Mouse (Mus musculus) left cerebral cortex, postnatal 4 days (tissue): ENCODE measurements around the gene Gucy2d. TPM values are rescaled to one million over a fixed set of nuclear protein-coding genes. Genes with fewer than 3 reads are reported as not detected.

ENCODE experiments used
- DNase-seq: peaks from one replicate; pipeline ENCODE4 v3.0.0-alpha.2; 2022
- intact Hi-C: fragments of 180-260 bp; cut with DNase I; formaldehyde crosslinking; loops from one replicate; pipeline ENCODE4 v1.15.1; 2025
- total RNA-seq, 2 experiments: library from RNA; stranded (reverse); gene quantifications; 2 replicates each; pipeline ENCODE4 v1.2.3; 2021

Gucy2d gene
- total RNA-seq = under 1 TPM in 1 of 2 experiments, not detected in 1; 0.24 TPM

DNA sequence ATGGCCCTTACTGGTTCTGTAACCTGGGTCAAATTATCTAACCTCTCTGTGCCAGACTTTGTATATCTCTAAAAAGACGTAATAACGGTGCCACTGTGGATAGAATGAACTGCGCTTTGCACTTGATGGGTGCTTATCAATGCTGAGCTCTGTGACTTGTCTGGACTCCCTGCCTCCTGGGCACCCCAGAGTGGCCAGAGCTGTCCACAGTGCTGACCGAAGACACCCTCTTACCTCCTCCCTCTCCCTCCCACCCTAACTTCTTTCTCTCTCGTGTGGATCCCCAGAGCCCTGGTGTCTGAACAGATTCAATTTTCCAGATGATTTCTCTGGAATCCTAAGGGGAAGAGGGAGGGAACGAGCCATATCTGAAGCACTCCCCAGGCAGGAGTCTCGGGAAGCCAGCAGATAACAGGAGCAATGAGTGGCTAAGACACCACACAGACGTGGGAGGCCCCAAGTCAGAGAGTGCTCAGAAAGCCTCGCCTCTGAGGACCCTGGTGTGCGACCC is at the start of gene Gucy2d:
TSS of gene Gucy2d (plus strand) at position 461 of the 511 bp plus-strand sequence.
- intact Hi-C loops = loop anchor here (5.0 kb wide), 1 partner anchor 278 kb away; no protein-coding TSS in a partner anchor
- DNase-seq = no peak

DNA sequence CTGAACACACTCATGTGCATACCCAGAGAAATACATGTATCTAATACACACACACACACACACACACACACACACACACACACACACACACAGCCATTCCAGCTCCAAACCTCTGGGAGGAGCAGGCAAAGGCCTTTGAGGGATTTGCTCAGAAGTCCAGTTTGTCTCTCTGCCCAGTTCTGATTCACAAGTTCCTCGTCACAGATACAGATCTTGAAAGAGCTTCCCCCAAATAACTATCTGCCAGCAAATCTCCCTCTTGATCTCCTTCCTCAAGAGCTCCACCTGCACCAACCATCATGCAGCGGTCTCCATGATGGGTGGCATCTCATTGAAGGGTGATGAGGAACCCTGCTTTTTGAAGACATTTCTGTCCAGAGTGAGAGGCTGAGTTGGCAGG is 49.7 kb upstream of the Gucy2d start:
- intact Hi-C loops = no loop called here
- DNase-seq = no peak

DNA sequence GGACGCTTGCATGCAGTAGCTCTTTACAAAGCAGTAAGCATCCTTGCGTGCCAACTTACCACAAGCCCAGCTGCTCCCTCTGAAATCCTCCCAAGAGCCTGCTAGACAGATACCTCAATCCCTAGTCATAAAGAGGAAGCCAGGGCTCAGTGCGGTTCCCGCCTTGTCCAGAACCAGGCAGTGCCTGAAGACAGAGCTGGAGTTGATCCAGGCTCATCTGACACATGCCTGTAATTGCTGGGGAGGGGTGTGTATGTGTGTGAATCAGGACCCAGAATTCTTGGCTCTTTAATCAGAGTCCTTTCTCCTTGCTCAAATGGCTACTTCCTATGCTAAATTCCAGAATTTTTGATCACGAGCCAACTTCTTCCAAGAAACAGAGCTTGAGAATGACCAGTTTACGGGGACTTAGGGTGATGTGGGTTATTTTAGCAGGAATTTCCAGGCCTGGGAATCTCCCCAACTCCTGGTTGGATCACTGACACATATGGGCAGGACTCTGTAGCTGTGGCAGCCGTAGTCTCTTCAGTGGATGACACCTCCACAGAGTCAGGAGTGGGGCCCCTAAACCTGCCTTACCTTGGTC is 48.8 kb upstream of the Gucy2d start:
- intact Hi-C loops = no loop called here
- peak; percentile 76 for DNase-seq

DNA sequence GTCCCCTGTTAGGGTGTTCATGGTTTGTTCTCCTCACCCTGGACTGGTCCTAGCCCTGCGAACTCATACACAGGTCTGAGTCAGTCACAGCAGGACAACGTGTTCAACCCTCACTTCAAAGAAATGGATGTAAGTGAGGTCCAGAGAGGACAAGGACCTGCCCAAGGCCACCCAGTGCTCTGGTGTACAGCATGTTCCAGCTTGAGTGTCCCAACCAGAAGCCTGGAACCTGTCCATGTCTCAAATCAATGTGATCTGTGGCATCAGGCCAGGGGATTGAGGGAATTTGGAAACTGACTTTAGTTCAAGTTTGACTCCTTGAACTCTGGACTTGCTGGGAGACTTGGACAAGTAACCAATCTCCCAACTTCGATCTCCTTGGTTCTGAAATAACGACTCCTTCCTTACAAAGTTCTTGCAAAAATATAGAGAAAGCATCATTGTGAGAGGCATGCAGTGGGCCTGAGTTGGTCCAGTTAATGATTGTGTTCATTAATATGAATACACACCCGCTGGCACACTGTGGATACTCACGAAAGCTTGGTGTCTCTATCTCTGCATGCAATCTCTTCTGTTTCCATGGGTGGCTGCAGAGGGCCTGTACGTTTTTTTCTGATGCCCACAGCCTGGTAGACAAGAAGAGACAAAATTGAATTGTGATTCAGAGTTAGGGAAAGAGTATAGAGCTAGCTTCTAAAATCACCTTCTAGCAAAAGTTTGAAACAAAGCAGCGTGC is 47.6 kb upstream of the Gucy2d start:
- intact Hi-C loops = no loop called here
- DNase-seq = no peak

DNA sequence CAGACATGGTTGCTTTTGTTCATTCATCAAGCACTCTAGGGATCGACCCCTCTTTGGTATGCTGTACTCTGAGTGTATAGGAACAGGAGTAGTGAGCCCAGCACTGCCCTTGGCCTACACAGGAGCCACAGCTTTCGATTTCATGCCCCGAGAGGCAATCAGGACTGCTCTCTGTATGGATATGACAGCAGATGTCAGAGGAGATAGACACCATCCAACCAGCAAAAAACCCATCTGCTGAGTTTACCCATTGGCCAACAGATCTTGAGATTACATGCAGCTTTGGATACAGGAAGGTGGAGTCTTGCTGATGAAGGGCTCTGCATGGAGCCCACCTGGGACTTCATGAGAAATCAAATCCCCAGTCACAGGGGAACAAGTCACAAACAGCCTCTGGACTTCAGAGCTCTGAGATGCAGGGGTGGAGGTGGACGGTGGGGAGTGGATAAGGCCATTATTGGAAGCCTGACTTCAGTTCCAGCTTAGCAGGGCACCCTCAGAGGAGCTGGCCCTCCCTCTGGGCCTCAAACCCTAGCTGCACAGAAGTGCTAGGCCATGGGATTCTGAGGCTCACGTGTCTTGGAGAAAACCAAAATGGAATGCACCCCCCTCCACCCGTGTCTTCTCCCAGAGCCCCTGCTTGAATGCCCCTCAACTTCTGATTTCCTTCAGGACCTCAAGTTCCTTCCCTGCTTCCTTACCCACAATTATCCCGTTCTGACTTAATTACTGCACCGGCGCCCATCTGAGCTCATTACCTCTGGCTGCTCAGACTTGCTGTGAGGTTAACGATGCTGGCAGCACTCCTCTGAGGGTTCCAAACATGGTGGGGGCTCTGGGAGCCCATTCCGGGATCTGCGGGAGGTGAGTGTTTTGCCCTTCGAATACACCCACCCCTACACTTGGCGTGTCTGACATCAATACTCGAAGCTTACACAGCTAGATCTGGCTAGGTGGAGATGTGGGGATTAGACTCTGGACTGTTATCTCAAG is 37.3 kb upstream of the Gucy2d start:
- peak; percentile 79 for DNase-seq
- intact Hi-C loops = no loop called here

DNA sequence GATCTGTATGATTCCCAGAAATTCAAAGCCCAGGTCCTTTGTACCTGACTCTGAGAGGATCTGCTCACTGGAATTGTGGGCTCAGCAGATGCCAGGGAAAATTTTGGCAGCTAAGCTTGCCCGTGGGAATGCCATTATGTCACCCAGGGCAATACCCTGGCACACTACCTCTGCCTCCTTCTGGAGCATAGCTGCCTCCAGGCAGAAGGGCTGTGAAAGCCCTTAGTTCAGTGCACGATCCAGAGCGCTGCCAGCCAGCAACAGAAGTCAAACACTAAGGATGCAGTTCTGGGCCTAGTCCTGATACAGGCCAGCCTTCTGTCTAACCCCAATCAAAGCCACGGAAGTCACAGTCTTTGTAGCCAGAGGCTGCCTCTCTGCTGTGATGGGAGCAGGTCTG is 36.2 kb upstream of the Gucy2d start:
- intact Hi-C loops = no loop called here
- peak; percentile 88 for DNase-seq

DNA sequence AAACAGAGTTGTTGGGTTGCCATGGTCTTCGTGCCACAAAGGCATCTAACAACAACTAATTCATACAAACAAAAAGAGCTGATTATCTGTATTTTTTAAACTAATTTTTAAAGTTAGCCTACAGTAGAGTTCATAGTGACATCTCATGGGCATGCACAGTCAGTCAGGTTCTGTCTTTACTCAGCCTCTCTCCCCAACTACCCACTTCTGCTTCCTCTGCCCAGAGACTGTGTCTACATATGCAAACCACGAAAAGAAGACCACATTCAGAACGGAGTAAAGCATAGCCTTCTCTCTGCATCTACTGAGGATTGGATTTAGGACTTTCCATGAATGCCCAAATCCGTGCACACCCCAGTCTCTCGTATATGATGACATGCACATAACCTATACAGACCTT is 32.6 kb upstream of the Gucy2d start:
- intact Hi-C loops = no loop called here
- DNase-seq = no peak

DNA sequence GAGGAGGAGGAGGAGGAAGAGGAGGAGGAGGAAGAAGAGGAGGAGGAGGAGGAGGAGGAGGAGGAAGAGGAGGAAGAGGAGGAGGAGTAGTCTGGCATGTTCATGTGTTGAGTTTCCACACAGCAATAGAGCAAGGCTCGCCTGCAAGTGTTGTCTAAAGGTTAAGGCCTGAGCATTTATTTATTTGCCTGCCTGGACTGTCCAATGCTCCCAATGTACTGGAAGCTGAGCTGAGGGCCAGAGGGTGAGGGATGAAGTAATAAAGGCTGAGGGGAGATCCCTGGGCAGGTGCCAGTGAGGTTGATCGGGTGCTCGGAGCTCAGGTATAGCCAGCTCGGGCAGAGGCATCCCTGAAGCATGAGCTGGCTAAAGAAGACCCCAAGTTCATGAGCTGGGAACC is 27.1 kb upstream of the Gucy2d start:
- intact Hi-C loops = no loop called here
- DNase-seq = no peak

DNA sequence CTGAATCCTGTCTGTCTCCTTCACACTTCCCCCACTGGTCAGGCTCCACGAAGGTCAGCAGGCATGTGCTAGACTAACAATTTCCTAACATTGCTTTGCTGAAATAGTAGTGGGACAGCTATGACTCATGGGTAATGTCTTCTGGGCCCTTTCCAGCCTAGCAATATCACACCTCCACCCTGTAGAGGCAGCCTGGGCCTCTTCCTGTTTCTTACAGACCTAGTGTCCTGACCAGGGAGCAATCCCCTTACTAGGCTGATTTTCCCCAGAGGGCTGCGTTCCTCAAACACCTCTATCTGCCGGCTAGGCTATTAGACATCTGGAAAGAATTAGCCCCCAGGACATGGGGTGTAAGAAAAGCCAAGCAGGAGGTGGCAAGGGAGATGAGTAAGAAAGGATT is 24.7 kb upstream of the Gucy2d start:
- DNase-seq = no peak
- intact Hi-C loops = no loop called here

DNA sequence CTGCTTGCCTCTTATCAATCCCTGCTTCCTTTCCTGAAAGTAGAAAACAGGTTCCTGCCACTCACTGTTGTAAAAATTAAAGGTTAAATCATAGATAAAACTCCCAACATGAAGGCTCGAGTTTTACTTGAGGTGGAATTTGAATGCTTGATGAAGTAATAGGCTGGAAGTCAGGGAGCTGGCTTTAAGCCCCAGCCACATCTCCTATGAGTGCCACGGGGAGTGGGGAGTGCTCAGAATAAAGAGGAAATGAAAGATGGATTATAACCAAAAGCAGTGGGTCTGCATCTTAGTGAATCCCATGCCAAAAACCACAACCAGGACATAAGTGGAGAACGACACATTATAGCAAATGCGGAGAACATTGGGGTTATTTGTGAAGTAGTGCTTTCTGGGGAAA is 24.2 kb upstream of the Gucy2d start:
- intact Hi-C loops = no loop called here
- DNase-seq = no peak

DNA sequence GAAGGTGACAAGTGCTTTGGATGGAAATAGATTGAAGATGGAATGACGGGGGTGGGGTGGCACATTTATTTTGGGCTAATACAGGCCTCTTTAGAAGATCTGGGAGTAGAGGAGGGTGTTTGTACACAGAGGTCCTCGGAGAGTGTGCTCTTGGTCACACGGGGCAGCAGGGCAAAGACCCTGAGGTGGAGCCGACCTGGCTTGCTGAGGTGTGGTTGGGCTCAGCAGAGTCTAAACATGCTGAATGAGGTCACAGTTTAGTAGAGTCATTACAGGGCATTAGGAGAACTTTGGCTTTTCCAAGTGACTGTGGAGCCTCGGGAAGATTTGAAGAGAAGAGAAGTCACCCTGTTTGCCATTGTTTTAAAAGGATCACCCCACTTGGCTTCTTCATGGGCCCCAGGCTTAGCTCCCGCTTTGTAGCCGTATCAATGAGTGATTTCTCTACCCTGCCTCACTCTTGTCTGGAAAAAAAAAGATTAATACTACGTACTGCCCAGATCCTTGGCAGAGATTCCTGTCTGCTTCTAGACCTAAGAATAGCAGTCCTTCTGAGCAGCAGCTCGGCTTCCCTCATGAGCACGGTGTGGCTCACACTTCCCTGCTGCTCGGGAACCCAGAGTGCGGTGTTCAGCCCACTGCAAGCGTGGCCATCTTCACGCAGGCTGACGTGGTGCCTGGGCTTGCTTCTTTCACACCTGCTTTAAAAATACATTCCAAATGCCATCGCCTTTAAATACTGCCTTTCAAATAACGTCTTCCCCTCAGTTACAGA is 22.0 kb upstream of the Gucy2d start:
- intact Hi-C loops = no loop called here
- DNase-seq = no peak

DNA sequence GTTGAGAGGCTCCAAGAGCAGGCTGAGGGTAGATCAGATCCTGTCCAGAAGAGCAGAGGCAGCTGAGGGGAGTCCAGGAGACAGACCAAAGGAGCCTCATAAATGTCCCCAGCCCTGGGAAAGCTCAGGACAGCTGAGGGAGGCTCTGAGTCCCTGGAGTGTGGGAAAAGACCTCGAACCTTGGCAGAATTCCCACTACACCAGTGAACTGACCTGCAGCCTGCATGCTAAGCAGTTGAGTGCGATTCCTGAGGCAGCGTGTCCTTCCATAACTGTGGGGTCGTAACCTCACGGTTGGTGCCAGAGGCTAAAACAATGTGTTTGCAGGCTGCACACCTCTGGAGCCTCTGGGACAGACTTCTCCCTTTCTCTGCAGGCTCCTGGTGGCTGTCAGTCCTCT is 20.9 kb upstream of the Gucy2d start:
- intact Hi-C loops = no loop called here

DNA sequence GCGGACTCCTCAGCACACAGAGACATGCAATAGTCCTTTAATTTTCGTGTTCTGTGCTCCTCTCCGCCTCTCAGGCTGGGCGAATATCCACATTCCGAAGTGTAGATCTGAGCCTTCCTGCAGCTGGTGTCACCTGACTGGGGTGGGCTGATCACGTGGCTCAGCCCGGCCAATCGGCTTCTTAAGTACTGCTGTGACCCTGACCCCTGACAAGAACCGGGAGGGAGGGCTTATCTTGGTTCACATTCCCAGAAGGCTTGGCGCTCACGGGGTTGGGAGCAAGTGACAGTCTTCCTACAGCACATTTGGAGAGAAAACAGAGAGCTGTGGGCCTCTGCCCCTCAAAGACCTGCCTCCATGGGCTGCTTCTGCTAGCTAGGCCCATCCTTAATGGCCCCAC is 16.7 kb upstream of the Gucy2d start:
- intact Hi-C loops = loop anchor here (2.0 kb wide), 1 partner anchor 63 kb away; the partner anchor contains the start of gene Tsku
- DNase-seq = no peak

More for the DNA sequence above, 20.9 kb upstream of the Gucy2d start:
- DNase-seq = no peak

DNA sequence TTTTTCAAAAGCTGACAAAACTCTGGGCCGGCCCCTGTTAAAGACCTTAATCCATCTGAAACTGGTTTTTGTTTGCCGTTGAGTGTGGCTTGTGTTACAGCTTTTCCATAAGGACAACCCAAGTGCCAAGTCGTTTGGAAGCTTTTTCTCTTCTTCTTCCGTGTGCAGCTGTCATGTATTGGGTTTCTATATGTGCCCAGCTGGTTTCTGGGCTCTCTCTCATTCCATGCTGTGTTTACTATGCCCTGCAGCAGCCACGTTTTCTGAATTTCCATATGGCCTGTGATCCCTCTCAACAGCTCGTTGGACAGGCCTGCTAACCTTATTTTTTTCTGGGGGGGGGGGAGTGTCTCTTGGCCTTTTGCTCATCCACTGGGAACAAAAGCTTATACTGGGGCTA is 15.8 kb upstream of the Gucy2d start:
- intact Hi-C loops = no loop called here
- no peak for DNase-seq

DNA sequence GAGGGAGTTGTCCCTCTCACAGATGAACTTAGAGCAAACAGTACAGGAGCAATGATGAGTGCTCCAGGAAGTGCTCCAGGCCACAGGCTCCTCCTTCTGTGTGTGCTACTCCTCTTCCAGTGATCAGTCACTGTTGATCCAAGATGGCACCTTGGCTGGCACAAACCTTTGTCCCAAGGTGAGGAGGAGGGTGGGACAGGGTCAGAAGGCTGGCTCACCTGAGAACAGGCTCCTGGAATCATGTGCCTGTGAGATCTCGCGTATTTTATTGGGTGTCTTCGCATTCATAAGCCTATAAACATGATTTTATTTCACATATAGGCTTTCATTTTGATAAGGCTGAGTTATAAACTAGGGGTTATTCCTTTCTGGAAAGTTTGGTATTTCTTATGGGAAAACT is 14.7 kb upstream of the Gucy2d start:
- intact Hi-C loops = no loop called here
- DNase-seq = no peak

DNA sequence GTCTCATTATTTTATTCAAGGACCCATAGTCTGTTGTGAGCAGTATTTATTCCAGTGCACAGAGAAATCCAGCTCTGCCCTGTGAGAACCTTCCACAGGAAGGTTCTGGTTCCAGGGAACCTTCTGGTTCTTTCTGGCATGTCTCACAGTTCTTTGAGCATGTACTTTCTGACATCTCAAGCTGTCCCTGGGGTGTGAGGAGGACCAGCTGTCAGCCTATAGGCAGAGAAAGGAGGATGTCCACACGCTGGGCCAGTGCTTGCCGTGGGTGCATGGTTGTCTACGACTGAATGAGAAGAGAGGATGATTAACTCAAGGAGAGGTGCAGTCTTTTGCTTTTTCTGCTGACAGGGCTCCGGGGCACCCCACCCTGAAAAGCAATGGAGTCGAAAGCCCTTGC is 13.6 kb upstream of the Gucy2d start:
- DNase-seq = peak; percentile 59
- intact Hi-C loops = no loop called here

DNA sequence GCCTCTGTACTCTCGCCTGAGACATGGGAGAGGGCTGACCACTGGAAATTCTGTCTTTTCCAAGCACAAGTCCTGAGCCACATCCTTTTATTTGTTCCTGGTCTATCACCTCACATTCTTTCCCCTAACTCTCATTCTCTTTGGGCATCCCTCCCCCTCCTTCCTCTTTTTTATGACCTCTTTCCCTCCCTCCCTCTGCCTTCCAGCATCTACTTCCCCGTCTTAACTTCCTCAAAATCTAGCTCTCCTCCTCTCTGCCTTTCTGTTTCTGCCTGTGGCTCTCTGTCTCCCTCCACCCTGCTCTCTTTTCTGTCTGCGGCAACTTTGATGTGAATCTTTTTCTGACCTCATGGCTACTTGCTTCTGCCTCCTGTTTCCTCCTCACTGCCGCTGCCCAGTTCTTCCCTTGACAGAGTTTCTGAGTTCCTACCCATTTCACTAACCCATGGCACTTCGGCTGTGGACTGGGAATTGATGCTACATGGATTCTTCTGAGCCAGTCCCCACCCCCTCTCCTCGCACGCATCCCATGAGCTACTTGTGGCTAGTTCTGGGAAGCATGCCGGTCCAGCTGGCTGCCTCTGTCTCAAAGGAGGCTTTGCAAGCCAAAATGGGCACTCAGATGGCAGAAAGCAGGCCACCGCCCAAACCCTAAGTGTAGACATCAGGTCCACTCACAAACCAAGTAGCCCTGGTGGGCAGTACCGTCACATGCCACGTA is 12.9 kb upstream of the Gucy2d start:
- intact Hi-C loops = no loop called here
- peak; percentile 89 for DNase-seq

DNA sequence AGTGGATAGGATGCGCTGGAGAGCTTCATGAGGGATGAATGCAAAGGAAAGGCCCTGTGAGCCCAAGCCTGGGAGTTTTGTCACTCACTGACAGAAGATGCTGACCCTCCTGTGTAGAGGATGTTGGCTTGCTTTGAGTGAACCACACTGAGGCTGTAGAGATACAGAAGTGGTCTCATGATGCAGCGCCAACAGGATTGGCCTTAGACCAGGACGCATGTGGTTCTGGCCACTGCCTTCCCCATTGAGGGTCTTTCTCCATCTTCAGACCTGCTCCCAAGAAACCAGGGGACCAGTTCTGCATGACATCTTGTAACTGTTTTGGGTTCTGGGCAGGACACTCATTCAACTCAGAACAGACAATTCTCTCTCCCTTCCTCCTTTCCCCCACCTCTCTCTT is 10.6 kb upstream of the Gucy2d start:
- intact Hi-C loops = no loop called here
- no peak for DNase-seq

DNA sequence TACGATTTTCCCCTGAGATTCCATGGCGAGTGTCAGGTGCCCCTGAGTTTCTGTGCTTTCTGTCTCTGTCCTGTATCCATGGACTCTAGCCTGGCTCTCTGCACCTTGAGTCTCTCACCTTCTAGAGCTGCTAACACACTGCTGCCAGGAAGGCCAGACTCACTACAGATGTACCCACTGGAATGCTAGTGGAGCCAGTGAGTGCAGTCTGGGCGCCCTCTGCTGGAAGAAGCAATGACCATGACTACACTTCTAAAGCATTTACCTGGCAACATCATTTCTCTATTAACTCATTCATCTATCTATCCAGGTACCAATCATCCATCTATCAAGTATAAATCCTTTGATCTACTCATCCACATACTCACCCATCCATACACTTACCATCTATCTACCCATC is 9.4 kb upstream of the Gucy2d start:
- intact Hi-C loops = loop anchor here (5.0 kb wide), 1 partner anchor 78 kb away; no protein-coding TSS in a partner anchor
- peak; percentile 82 for DNase-seq

DNA sequence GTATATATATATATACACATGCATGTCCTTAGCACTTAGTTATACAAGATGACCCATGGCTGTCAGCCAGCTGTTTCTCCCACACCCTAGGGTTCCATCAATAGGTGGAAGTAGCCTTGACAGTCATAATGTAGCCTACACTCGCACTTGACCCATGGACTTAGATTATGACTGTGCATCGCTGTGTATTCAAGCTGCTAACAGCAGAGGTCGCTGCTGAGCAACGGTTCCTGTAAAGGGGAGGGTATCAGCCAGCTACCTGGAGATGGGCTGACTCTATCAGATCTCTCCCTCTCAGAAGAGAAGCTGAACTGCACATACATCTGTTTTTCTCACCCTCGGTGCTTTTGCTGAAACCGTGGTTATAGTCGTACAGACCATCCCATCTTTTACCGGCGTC is 2.6 kb upstream of the Gucy2d start:
- intact Hi-C loops = loop anchor here (5.0 kb wide), 1 partner anchor 275 kb away; no protein-coding TSS in a partner anchor
- DNase-seq = peak; percentile 69
